In genomic region chr7:70287891-70288421, GRCm38 (mm10) we compare ENCODE assay signal across 9 mouse cellular contexts.
DNase-seq lines count a peak whose midpoint lies in the region; ATAC-seq lines count a peak whose summit lies in the region.
"Had no signal": no experiment of that assay in that cellular context is flagged by ENCODE, and none has a peak within 500 bp of the region (broad histone marks: within the 10 kb centered on the region; RNA-seq: fewer than 3 reads in every experiment).

No protein-coding gene starts in this region.

- DNase-seq in lung, postnatal 10 days, result no peak
- peak; percentile 55 for DNase-seq in limb, embryonic 10.5 days (ENCODE audit: low spot score)
- DNase-seq in cerebellum, adult 8-10 months, result no peak
- DNase-seq in right cerebral cortex, adult 2 months (ENCODE audit: low spot score in 2 of 2), result no peak
- DNase-seq in left cerebral cortex, adult 9 months (ENCODE audit: low spot score in 2 of 2), result no peak

- peaks cover 9% of the 10 kb centered on the region for H3K4me1 ChIP-seq in lung, embryonic 16.5 days (replicated peaks; ENCODE audit: control insufficient read depth, insufficient read depth, low read length)
- H3K4me1 ChIP-seq in forebrain, embryonic 16.5 days (replicated peaks; ENCODE audit: control insufficient read depth, insufficient read depth, low read length), result no peaks in the 10 kb centered on the region
- H3K4me1 ChIP-seq in limb, embryonic 10.5 days, result peaks cover 13% of the 10 kb centered on the region
- H3K4me1 ChIP-seq in stomach, embryonic 14.5 days (ENCODE audit: control insufficient read depth, insufficient read depth, low read length), result peaks cover 8% of the 10 kb centered on the region; the same call in 1 of the 2 replicates

- no peaks in the 10 kb centered on the region for H3K9me3 ChIP-seq in lung, embryonic 16.5 days (ENCODE audit: control insufficient read depth, low read length)
- no peaks in the 10 kb centered on the region for H3K9me3 ChIP-seq in forebrain, embryonic 16.5 days (ENCODE audit: control insufficient read depth, low read length)
- H3K9me3 ChIP-seq in limb, embryonic 10.5 days (replicated peaks), result no peaks in the 10 kb centered on the region
- H3K9me3 ChIP-seq in stomach, embryonic 14.5 days (ENCODE audit: control insufficient read depth, low read depth, low read length), result no peaks in the 10 kb centered on the region

- WGBS in lung, embryonic 16.5 days, result 1% methylated on average over 29 of the region's 29 CpGs
- WGBS in forebrain, embryonic 16.5 days, result under 1% methylated on average over 29 of the region's 29 CpGs
- WGBS in limb, embryonic 10.5 days, result under 1% methylated on average over 29 of the region's 29 CpGs
- WGBS in stomach, embryonic 14.5 days, result 2% methylated on average over 29 of the region's 29 CpGs

- H3K9ac ChIP-seq in lung, embryonic 16.5 days (ENCODE audit: low read length), result no peak overlapping the region
- no peak overlapping the region for H3K9ac ChIP-seq in forebrain, embryonic 16.5 days (replicated peaks; ENCODE audit: low read depth, low read length)
- no peak overlapping the region for H3K9ac ChIP-seq in stomach, embryonic 14.5 days (replicated peaks; ENCODE audit: low read depth, low read length)
- H3K9ac ChIP-seq: liver, embryonic 14.5 days had no signal

- H3K27me3 ChIP-seq in lung, embryonic 16.5 days (ENCODE audit: control insufficient read depth, insufficient read depth, low read depth, low read length), result peaks cover 50% of the 10 kb centered on the region
- peaks cover 56% of the 10 kb centered on the region for H3K27me3 ChIP-seq in forebrain, embryonic 16.5 days (replicated peaks; ENCODE audit: control insufficient read depth, insufficient read depth, low read length)
- H3K27me3 ChIP-seq in limb, embryonic 10.5 days (ENCODE audit: low read depth, poor library complexity, severe bottlenecking), result peaks cover 88% of the 10 kb centered on the region
- peaks cover 9% of the 10 kb centered on the region for H3K27me3 ChIP-seq in stomach, embryonic 14.5 days (ENCODE audit: control insufficient read depth, insufficient read depth, low read length)

- H3K36me3 ChIP-seq in lung, embryonic 16.5 days (ENCODE audit: control insufficient read depth, insufficient read depth, low read length), result no peaks in the 10 kb centered on the region
- H3K36me3 ChIP-seq in forebrain, embryonic 16.5 days (ENCODE audit: control insufficient read depth, insufficient read depth), result no peaks in the 10 kb centered on the region
- no peaks in the 10 kb centered on the region for H3K36me3 ChIP-seq in limb, embryonic 10.5 days
- H3K36me3 ChIP-seq in stomach, embryonic 14.5 days (ENCODE audit: control insufficient read depth, insufficient read depth, low read length), result no peaks in the 10 kb centered on the region

- peak overlapping the region; percentile 58 for H3K4me2 ChIP-seq in lung, embryonic 16.5 days (ENCODE audit: low read depth, low read length)
- H3K4me2 ChIP-seq in forebrain, embryonic 16.5 days (ENCODE audit: low read length), result peak overlapping the region; percentile 18
- H3K4me2 ChIP-seq in stomach, embryonic 14.5 days (replicated peaks; ENCODE audit: low read depth, low read length), result peak overlapping the region; percentile 51

- no peak overlapping the region for H3K27ac ChIP-seq in lung, embryonic 16.5 days (ENCODE audit: low read length)
- H3K27ac ChIP-seq in forebrain, embryonic 16.5 days (ENCODE audit: low read length), result no peak overlapping the region
- no peak overlapping the region for H3K27ac ChIP-seq in limb, embryonic 10.5 days
- no peak overlapping the region for H3K27ac ChIP-seq in stomach, embryonic 14.5 days (ENCODE audit: low read length)
- H3K27ac ChIP-seq: liver, embryonic 14.5 days had no signal

- peak overlapping the region; percentile 40 for H3K4me3 ChIP-seq in lung, embryonic 16.5 days (ENCODE audit: low read length)
- 0 out of 2 replicates have a peak overlapping the region, but pooled peaks have one; percentile 7 for H3K4me3 ChIP-seq in forebrain, embryonic 16.5 days (replicated peaks; ENCODE audit: low read length)
- peak overlapping the region; percentile 39 for H3K4me3 ChIP-seq in limb, embryonic 10.5 days
- H3K4me3 ChIP-seq in stomach, embryonic 14.5 days (ENCODE audit: low read depth, low read length), result peak overlapping the region; percentile 23; the same call in 1 of the 2 replicates

- no peak for ATAC-seq in lung, embryonic 16.5 days (ENCODE audit: low read depth)
- no peak for ATAC-seq in forebrain, embryonic 16.5 days
- no peak for ATAC-seq in stomach, embryonic 14.5 days (ENCODE audit: insufficient number of reproducible peaks, insufficient read depth, low FRiP score, low read depth)
